Mouse (Mus musculus): ENCODE data around the gene Ttll4.

Gene Ttll4

GRCm38 (mm10) chr1:74752833-74753232 lies 91.3 kb downstream of the Ttll4 start:
- DNase-seq (ENCODE audit: low read depth, low spot score): no peak
